Mouse (Mus musculus): ENCODE data around the gene Igf2r.

GRCm38 (mm10) chr17:12770500-12770899 is 1.0 kb upstream of the Igf2r start:
- no peak for TF ChIP-seq POLR2A (IDR thresholded peaks at IDR 0.05; ENCODE audit: control insufficient read depth, extremely low read depth, insufficient read depth, low read length, poor library complexity)
- TF ChIP-seq CTCF (IDR thresholded peaks at IDR 0.05; ENCODE audit: borderline replicate concordance, control insufficient read depth, extremely low read depth, insufficient read depth, low read length, poor library complexity): no peak
